Mouse (Mus musculus): ENCODE results near the gene Snai1.

Snai1 gene

GRCm38 (mm10) chr2:167550341-167550854 is 12.4 kb downstream of the Snai1 start:
- DNase-seq (ENCODE audit: low spot score in 2 of 2): no peak

GRCm38 (mm10) chr2:167551342-167551920 is 13.4 kb downstream of the Snai1 start:
- DNase-seq (ENCODE audit: low spot score in 2 of 2): no peak

- no peak for DNase-seq (ENCODE audit: low spot score in 2 of 2)
These were observed 14.3 kb downstream of the Snai1 start for GRCm38 (mm10) chr2:167552292-167552691.

- no peak for DNase-seq (ENCODE audit: low spot score in 2 of 2)
These were observed 15.0 kb downstream of the Snai1 start for GRCm38 (mm10) chr2:167552927-167553402.

- DNase-seq (ENCODE audit: low spot score in 2 of 2): peak in 1 of 2 experiments; percentile 58
These were observed 17.8 kb downstream of the Snai1 start for GRCm38 (mm10) chr2:167555766-167556165.

- no peak for DNase-seq (ENCODE audit: low spot score in 2 of 2)
These were observed 21.4 kb downstream of the Snai1 start for GRCm38 (mm10) chr2:167559413-167559812.

- no peak for DNase-seq (ENCODE audit: low spot score in 2 of 2)
These were observed 24.1 kb downstream of the Snai1 start for GRCm38 (mm10) chr2:167562101-167562500.

- DNase-seq (ENCODE audit: low spot score in 2 of 2): no peak
These were observed 25.0 kb downstream of the Snai1 start for GRCm38 (mm10) chr2:167563035-167563434.

- no peak for DNase-seq (ENCODE audit: low spot score in 2 of 2)
These were observed 25.7 kb downstream of the Snai1 start for GRCm38 (mm10) chr2:167563703-167564102.

GRCm38 (mm10) chr2:167564551-167565311 is 26.7 kb downstream of the Snai1 start:
- DNase-seq (ENCODE audit: low spot score in 2 of 2): no peak

GRCm38 (mm10) chr2:167565312-167565656 is 27.3 kb downstream of the Snai1 start:
- DNase-seq (ENCODE audit: low spot score in 2 of 2): no peak

GRCm38 (mm10) chr2:167565682-167566081 is 27.7 kb downstream of the Snai1 start:
- no peak for DNase-seq (ENCODE audit: low spot score in 2 of 2)

GRCm38 (mm10) chr2:167568112-167568511 is 30.1 kb downstream of the Snai1 start:
- DNase-seq (ENCODE audit: low spot score in 2 of 2): no peak

GRCm38 (mm10) chr2:167569934-167570651 is 32.1 kb downstream of the Snai1 start:
- no peak for DNase-seq (ENCODE audit: low spot score in 2 of 2)

GRCm38 (mm10) chr2:167570815-167571214 is 32.8 kb downstream of the Snai1 start:
- DNase-seq (ENCODE audit: low spot score in 2 of 2): no peak

- no peak for DNase-seq (ENCODE audit: low spot score in 2 of 2)
These were observed 33.6 kb downstream of the Snai1 start for GRCm38 (mm10) chr2:167571442-167572220.

- no peak for DNase-seq (ENCODE audit: low spot score in 2 of 2)
These were observed 36.8 kb downstream of the Snai1 start for GRCm38 (mm10) chr2:167574814-167575213.

GRCm38 (mm10) chr2:167575581-167575980 is 37.6 kb downstream of the Snai1 start:
- DNase-seq (ENCODE audit: low spot score in 2 of 2): no peak

- DNase-seq (ENCODE audit: low spot score in 2 of 2): no peak
These were observed 38.2 kb downstream of the Snai1 start for GRCm38 (mm10) chr2:167576121-167576620.

GRCm38 (mm10) chr2:167577186-167577785 is 39.3 kb downstream of the Snai1 start:
- no peak for DNase-seq (ENCODE audit: low spot score in 2 of 2)

GRCm38 (mm10) chr2:167578521-167578920 is 40.5 kb downstream of the Snai1 start:
- DNase-seq (ENCODE audit: low spot score in 2 of 2): peak in 1 of 2 experiments; percentile 63

All from spleen, postnatal 4 days (tissue).